Mouse (Mus musculus): Measurements from ENCODE around the gene Btrc.

The Btrc gene

GRCm38 (mm10) chr19:45530200-45530995, 166.9 kb downstream of the Btrc start:
- peak; percentile 64 to 71 for DNase-seq (ENCODE audit: inconsistent age in 2 of 2, low spot score in 1 of 2)

- no peak for DNase-seq (ENCODE audit: inconsistent age in 2 of 2, low spot score in 1 of 2)
These were observed 168.0 kb downstream of the Btrc start for GRCm38 (mm10) chr19:45531554-45531953.

- DNase-seq (ENCODE audit: inconsistent age in 2 of 2, low spot score in 1 of 2) = peak in 1 of 2 experiments; percentile 69
These were observed 170.1 kb downstream of the Btrc start for GRCm38 (mm10) chr19:45533617-45534016.

GRCm38 (mm10) chr19:45535214-45535735, 171.7 kb downstream of the Btrc start:
- DNase-seq (ENCODE audit: inconsistent age in 2 of 2, low spot score in 1 of 2) = peak; percentile 51 to 67

GRCm38 (mm10) chr19:45535929-45536328, 172.4 kb downstream of the Btrc start:
- peak in 1 of 2 experiments; percentile 12 for DNase-seq (ENCODE audit: inconsistent age in 2 of 2, low spot score in 1 of 2)

- DNase-seq (ENCODE audit: inconsistent age in 2 of 2, low spot score in 1 of 2) = peak; percentile 60 to 88
These were observed 174.0 kb downstream of the Btrc start for GRCm38 (mm10) chr19:45537505-45537904.

- peak in 1 of 2 experiments; percentile 57 for DNase-seq (ENCODE audit: inconsistent age in 2 of 2, low spot score in 1 of 2)
These were observed 177.3 kb downstream of the Btrc start for GRCm38 (mm10) chr19:45540657-45541408.

- peak; percentile 66 to 82 for DNase-seq (ENCODE audit: inconsistent age in 2 of 2, low spot score in 1 of 2)
These were observed 178.0 kb downstream of the Btrc start for GRCm38 (mm10) chr19:45541409-45542041.

- no peak for DNase-seq (ENCODE audit: inconsistent age in 2 of 2, low spot score in 1 of 2)
These were observed 178.5 kb downstream of the Btrc start for GRCm38 (mm10) chr19:45542061-45542460.

- DNase-seq (ENCODE audit: inconsistent age in 2 of 2, low spot score in 1 of 2) = peak; percentile 68 to 76
These were observed 180.8 kb downstream of the Btrc start for GRCm38 (mm10) chr19:45544152-45544924.

GRCm38 (mm10) chr19:45544925-45545321, 181.4 kb downstream of the Btrc start:
- peak; percentile 88 to 95 for DNase-seq (ENCODE audit: inconsistent age in 2 of 2, low spot score in 1 of 2)

- DNase-seq (ENCODE audit: inconsistent age in 2 of 2, low spot score in 1 of 2) = peak in 1 of 2 experiments; percentile 14
These were observed 184.7 kb downstream of the Btrc start for GRCm38 (mm10) chr19:45548196-45548595.

GRCm38 (mm10) chr19:45549128-45549915, 185.8 kb downstream of the Btrc start:
- no peak for DNase-seq (ENCODE audit: inconsistent age in 2 of 2, low spot score in 1 of 2)

- no peak for DNase-seq (ENCODE audit: inconsistent age in 2 of 2, low spot score in 1 of 2)
These were observed 186.4 kb downstream of the Btrc start for GRCm38 (mm10) chr19:45549948-45550347.

- no peak for DNase-seq (ENCODE audit: inconsistent age in 2 of 2, low spot score in 1 of 2)
These were observed 188.7 kb downstream of the Btrc start for GRCm38 (mm10) chr19:45552187-45552586.

GRCm38 (mm10) chr19:45554136-45554535, 190.6 kb downstream of the Btrc start:
- DNase-seq (ENCODE audit: inconsistent age in 2 of 2, low spot score in 1 of 2) = no peak

- peak; percentile 87 to 95 for DNase-seq (ENCODE audit: inconsistent age in 2 of 2, low spot score in 1 of 2)
These were observed 196.8 kb downstream of the Btrc start, which contains the start of the genes Poll and Gm17018 for GRCm38 (mm10) chr19:45560153-45560890. Gene Poll (minus strand): TSS chr19:45560531. Gene Gm17018 (plus strand): TSS chr19:45560615.

- no peak for DNase-seq (ENCODE audit: inconsistent age in 2 of 2, low spot score in 1 of 2)
These were observed 202.6 kb downstream of the Btrc start for GRCm38 (mm10) chr19:45565925-45566715.
